Mouse (Mus musculus) neutrophil, adult 5-6 weeks (primary cell): ENCODE results near the gene Gm44579. TPM values are rescaled to one million over a fixed set of nuclear protein-coding genes. Genes with fewer than 3 reads are reported as not detected.
A peak's percentile ranks its signal among the peaks of the same experiment; 100 is the strongest.

Experiments
- ATAC-seq: fragments of 151-379, 151-347 bp; 2 replicates; pipeline ENCODE4 v1.8.0; 2017; ENCODE audit warnings: mild to moderate bottlenecking, moderate TSS enrichment; ENCODE audit not compliant: insufficient number of reproducible peaks, poor library complexity, low FRiP score, severe bottlenecking; ENCODE audit errors: extremely low read depth
- total RNA-seq: library from RNA; stranded (forward); fragments of 200-1000 nt; gene quantifications from 2 replicates; pipeline ENCODE4 v1.2.3, GENCODE M21; 2017

Gene Gm44579
- total RNA-seq, 1 experiment from 2014 or later = not detected

DNA sequence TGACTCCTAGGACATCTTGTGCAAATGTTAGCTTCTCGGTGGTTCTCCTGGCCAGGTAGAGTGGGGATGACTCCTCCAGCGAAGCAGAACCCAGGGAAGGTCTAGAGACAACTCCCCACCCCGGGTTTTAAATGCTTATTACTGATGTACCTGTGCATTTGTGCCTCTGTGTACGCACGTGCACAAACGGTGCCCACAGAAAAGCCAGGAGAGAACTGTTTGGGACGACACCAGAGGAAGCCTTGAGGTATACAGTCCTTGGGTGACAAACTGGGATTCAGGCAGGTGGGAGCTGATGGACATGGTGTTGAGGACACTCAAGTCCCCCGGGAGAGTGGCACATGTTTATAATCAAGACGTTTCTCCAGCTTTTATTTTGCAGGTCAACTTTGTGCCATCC lies 49.9 kb downstream of the Gm44579 start:
- ATAC-seq = no peak

DNA sequence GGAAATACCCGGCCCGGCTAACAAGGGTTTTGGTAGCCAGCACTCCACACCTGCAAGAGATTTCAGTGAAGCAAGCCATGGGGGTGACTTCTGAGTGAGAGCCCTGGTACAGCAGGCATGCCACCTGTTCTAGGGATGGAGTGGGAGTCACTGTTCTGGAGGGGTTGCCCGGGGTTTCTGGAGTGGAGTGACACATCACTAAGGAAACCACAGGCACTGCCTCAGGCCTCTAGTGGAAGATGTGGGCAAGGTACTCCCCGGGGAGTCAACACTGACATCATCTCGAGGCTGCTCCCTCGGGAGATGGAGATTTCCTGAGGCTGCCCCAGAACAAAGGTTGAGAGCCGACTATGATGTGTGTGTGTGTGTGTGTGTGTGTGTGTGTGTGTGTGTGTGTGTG lies 50.4 kb downstream of the Gm44579 start:
- no peak for ATAC-seq

DNA sequence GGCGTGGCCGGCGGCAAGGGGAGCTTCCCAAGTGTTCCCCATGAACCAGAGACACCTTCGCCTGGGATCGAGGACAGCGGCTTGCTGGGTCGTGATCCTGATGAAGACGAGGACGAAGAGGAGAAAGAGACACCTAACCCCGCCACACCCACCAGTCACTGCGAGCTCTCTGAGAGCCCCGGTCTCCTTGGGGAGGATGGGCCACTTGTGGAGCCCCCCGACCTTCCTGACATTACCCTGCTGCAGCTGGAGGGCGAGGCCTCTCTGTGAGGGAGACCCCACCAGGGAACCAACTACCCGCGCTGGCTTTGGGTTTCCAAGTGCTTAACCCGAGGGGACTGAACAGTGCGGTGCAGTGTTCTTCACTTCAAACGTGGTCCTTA lies 52.2 kb downstream of the Gm44579 start:
- no peak for ATAC-seq

DNA sequence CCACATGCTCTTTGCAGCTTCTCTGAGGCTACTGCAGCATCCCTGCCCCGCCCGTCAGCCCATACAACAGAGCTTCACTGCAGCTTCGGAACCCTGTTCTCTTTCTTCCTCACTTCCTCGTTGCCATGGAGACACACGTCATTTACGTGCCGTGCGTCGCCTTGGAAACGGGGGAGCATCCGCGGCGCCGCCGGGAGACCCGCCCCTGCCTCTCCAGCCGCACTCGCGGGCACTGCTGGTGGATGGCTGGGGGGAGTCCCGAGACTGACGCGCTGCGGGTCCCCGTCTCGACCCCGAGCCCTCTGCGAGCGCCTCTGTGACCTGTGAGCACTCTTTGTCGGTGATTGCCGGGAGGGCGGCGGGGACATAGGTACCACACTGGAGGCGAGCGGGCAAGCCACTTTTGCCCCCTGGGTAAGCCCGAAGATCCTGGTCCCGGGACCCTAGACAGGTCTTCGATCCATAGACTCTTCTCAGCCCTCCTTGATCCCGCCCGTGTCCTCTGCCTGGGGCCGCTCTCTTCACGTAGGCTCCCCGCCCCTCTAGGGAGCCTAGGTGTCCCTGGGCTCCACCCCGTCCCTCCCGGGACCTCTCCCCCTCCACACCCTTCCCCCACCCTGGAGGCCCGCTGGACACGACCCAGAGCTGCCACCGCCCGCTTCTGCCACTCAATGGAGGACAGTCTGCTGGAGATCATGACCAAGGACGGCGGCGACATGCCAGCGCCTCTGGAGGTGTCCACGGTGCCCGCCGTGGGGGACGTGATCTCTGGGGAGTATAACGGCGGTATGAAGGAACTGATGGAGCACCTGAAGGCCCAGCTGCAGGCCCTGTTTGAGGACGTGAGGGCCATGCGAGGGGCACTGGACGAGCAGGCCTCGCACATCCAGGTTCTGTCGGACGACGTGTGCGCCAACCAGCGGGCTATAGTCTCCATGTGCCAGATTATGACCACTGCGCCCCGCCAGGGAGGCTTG lies 52.8 kb downstream of the Gm44579 start:
- peak; percentile 61; the same call in 1 of the 2 replicates for ATAC-seq

DNA sequence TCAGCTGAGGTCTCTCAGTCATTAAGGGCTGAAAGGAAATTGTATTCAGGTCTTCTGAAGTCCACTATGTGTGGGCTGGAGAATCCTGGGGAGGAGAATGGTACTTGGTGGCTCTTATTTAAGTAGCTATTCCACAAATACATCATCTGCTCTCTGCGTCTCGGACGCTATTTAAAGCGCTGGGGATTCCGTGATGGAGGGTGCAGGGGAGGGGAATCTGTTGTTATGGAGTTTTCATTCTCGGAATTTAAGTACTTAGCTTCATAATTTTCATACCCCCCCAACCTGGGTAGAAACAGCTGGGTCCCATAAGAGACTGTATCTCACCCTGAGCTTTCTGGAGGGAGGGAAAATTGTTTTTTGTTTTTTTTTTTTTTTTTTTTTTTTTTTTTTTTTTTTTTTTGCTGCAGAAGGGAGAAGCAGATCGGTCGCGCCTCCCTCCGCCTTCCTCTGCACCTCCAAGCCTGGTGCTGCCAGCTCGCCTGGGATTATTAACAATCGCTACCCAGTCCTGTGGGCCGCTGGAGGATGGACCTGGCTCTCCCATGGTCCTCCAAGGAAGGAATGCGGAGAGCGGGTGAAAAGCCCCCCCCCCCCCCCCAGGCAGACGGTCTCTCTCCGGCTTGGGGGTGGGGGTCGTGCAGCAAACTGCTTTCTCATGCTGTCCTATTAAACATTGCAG lies 53.7 kb downstream of the Gm44579 start, which contains the start of gene Ccdc184:
TSS of gene Ccdc184 (plus strand) at position 196 of the 682 bp plus-strand sequence.
- ATAC-seq = no peak

DNA sequence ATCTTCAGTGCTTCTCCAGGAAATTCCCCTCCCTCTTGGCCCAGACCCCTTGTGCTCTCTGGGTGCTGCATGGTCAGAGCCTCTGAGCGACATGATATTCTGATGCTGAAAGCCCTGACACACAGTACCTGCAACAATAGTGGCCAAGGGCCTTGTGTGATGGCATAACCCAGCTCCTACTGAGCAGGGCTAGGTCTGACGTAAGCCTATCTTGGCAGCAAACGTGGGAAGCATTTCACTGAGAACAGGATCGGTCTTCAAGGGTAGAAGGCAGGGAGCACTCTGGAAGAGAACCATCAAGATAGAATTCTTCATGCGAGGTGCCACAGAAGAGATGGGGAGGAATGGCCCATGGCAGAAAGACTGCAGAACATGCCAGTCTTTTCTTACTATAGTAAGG lies 55.3 kb downstream of the Gm44579 start, which contains the start of gene Asb8:
TSS of gene Asb8 (minus strand) at position 101 of the 400 bp plus-strand sequence.
- no peak for ATAC-seq

DNA sequence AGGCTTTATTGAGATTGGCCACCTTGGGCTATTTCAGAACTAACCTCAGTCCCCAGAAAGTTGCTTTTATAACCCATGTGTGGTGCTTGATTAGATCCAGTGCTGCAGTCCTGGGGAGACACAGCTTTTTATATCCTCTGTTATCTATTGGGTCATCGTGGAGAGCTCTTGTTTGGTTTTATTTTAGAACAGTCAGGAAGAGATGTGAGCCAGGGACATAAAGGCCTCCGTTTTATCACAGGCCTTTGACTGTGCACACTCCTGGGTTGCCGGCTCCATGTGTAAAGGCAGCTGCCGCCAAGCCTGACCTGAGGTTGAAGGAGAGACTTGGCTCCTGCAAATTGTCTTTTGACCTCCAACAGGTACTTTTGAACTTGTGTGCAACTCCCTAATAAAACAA lies 58.2 kb downstream of the Gm44579 start:
- no peak for ATAC-seq

DNA sequence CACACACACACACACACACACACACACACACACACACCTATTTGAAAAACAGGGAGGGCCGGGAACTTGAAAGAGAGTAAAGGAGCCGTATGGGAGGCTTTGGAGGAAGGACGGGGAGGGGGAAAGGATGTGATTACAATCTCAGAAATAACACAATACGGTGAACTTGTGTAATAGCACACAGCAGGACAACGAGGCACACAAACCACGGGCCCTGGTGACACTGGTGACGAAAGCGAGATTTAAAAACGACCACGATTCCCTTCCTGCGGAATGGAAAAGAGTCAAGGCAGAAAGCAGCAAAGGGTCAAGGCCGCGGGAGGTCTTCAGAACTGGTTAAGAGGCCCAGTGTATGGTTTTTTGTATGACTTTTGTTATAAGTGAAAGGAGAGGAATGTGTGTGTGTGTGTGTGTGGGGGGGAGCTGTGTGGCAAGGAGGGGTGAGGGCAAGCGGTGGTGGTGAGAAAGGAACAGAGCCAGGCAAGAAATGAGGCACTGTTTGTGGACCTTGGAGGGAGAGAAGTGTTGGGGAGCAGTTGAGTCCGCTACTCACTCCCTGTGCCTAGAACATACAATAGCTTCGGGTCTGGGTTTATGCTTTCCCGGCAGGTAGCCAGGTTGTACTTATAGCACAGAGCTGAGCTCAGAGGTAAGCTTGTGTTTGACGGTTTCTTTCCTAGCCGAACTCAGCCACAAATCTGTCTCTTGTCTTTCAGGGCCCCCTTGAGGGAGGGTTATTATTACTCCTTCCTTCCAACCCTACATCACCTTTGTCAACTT lies 59.6 kb downstream of the Gm44579 start:
- ATAC-seq = no peak

DNA sequence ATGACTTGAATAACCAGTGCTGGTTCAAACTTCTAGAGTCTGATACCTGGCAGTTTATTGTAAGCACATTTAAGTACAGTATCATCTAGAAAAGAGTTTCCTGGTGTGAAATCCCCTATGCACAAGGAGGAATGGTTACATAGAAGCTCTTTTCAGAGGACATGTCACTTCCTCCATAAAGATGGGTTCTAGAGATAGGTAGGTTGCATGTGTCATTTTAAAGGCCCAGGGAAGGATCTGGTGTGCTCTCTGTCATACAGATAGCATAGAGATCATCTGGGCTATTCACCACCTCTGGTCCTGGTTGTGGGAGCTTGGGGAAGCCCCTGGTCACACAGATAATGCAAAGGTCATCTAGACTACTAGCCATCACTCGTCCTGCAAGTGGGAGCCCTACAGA lies 63.5 kb downstream of the Gm44579 start:
- no peak for ATAC-seq

DNA sequence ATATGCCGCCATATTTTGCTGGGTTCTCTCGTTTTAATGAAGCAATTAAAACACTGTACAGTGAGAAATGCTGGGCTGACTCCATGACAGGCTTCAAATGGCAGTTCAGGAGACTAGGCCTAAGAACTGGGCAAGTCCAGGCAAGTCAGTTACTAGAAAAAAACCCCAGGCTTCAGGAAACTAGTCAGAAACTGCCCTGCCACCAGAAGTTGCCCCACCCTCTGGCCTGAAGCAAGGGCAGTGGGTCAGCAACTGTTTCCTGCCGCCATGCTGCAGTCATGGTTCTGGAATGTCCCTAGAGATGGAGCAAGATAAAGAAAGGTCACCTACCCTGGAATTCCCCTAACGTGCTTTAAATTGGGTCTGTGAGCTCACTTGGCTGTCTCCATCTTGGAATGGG lies 64.8 kb downstream of the Gm44579 start:
- no peak for ATAC-seq

DNA sequence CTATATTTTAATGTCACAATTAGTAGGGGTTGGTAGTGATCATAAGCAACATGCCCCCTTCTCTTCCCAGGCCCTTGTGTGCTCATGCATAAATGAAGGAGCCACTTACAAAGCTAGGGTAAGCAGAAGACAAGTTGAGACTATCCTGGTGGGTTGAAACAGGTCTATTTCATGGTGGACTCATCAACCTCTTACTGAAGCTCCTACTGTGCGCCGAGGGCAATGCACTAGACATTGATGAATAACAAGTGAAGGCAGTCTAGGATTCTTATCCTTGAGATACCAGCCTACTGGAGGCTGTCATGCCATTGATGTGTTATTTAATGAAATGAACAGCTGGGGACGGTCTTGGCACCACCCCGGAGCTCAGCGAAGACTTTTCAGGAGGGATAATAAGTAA lies 65.5 kb downstream of the Gm44579 start:
- no peak for ATAC-seq

DNA sequence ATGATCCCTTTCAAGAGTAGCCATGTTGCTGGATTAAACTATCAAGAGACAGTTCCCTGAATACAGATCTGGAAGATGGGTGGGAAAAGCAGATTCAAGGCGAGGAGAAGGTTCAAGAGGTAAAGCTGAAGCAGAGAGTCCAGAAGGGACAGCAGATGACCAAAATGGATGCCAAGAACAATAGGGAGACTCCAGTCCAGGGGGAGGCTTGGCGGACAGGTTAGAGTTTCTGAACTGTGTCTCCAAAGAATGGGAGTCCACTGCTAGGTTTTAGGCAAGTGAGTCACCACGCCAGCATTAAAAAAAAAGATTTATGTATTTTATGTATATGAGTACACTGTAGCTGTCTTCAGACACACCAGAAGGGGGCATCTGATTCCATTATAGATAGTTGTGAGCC lies 66.1 kb downstream of the Gm44579 start:
- ATAC-seq = no peak

DNA sequence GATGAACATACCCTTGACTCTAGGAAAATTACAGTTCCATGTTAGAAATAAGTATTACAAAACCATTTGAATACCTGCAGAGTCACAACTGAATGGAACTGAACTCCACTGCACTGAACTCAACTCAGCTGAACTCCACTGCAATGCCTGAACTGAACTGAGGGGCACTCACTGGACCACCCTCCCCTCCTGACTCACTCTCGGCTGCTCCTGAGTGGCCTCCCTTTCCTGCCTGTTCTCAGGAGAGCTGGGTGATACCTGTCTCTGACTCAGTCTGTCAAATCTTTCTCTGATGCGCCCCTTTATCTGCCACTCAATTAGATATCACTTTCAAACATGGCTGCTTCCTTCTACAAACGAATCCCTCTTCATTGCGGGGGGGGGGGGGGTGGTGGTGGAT lies 66.6 kb downstream of the Gm44579 start:
- ATAC-seq = no peak

DNA sequence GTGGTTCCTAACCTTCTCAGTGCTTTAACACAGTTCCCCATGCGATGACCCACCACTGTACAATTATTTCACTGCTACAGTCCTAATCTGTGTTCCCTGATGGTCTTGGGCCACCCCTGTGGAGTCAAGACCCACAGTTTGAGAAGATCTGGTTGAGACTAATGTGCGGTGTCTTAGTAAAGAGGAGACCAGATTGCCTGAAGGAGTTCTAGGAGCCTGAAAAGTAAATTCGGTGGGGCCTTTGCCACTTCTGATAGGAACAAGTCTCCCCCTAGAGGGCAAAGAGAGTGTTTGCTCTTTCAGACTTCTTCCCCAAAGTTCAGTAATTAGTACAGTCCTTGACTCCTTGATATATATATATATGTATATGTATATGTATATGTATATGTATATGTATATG lies 67.2 kb downstream of the Gm44579 start:
- ATAC-seq = peak; percentile 55; the same call in 1 of the 2 replicates

DNA sequence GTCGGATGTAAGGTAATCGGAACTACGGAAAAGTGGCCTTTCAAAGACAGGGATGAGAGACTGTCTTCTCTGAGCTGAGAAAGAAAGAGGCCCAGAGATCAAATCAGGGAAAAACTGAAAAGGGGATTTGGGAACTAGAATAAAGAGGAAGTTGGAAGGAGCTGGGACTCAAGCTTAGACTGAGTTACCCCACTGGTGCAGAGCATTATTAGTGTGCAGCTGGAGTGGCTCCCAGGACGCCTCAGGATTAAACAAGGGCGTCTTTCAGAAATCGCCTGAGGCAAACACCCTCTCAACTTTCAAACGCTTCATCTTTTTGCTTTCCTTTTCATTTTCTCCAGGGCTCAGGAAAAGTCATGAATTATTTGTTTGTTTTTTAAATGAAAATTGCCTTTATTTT lies 67.9 kb downstream of the Gm44579 start:
- no peak for ATAC-seq

DNA sequence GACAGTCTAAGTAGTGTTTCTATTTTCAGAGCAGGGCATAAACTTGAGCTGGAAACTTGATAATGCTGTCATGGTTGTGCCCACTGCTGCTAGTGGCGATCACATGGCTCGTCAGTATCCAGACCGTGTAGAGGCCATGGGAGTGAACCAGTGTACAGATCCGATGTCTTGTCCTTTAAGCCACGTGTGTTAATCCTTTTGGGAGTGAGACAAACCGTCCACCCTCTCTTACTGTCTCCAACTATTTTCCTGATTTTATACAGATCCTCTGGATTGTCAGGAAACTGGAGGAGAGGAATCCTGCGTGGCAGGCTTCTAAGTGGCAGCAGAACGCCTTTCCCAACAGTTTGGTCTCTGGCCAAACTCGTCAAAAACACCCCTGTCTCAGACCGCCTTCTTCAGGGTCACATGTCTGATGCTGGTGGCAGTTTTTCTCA lies 71.6 kb downstream of the Gm44579 start:
- ATAC-seq = no peak

DNA sequence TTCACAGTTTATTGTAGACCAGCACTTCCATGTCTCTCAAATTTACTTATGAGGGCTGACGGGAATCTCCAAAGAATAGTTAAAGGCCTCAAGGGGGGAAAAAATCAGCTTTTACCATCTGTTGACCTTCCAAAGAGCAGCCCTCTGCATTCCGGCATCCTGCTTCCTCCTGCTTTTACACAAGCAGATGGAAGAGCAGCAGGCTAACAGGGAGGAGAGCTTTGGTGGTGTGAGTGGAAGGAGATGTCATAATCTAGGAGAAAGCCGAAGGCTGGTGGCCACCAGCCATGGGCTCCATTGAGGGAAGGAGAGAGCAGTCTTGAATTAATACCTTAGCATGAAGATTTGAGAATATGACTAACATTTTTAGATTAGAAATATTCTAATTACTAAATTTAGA lies 72.4 kb downstream of the Gm44579 start:
- no peak for ATAC-seq

DNA sequence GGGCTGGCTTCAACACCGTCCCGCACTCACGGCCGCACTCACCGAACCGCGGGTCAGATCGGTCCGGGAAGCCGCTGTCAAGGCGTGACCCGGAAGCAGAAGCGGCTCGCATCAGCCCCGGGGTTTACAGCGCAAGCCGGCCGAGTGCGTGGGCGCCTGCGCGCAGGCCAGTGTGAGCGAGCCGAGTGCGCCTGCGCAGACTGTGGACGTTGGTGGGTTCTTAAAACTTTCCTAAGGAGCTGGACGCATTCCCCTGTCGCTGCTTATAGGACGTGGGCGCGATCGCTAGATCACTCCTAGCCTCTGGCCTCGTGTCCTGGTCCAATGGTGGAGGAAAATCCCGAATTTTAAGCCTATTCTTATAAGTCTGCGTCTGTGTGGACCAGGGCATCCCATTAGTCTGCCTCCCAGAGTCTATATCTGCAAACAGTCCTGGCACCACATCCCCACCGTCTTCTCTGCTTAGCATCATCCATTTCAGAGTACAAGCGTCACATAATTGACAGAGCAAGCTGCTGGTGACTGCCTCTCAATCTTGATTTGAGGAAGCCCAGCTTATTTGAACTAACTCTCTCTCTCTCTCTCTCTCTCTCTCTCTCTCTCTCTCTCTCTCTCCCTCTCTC lies 75.1 kb downstream of the Gm44579 start:
- peak; percentile 88 for ATAC-seq
